Mouse (Mus musculus) lung, postnatal 0 days (tissue): ENCODE measurements around the gene Phex. TPM values are rescaled to one million over a fixed set of nuclear protein-coding genes. Genes with fewer than 3 reads are reported as not detected.

Experiments
- ATAC-seq: fragments of 200-750 bp; cut with Nextera tagmentation; 2 replicates; pipeline ENCODE4 v1.8.0; 2017; ENCODE audit warnings: moderate library complexity
- DNase-seq: peaks from one replicate; pipeline ENCODE4 v3.0.0-alpha.2; 2016; ENCODE audit warnings: low spot score
- H3K27ac ChIP-seq: fragments of 300-500 bp; sonication (generic); 2 replicates; pipeline ENCODE4 v1.5.1; 2014; ENCODE audit warnings: antibody characterized with exemption, mild to moderate bottlenecking, low read length, mixed read lengths
- H3K27me3 ChIP-seq: fragments of 300-500 bp; sonication (generic); replicated peaks from 2 replicates; pipeline ENCODE4 v1.6.1; 2014; ENCODE audit warnings: low read length, mixed read lengths; ENCODE audit not compliant: insufficient read depth
- H3K36me3 ChIP-seq: fragments of 300-500 bp; sonication (generic); 2 replicates; pipeline ENCODE4 v1.6.1; 2014; ENCODE audit warnings: low read length, mixed read lengths; ENCODE audit not compliant: insufficient read depth
- H3K4me1 ChIP-seq: fragments of 300-500 bp; sonication (generic); 2 replicates; pipeline ENCODE4 v1.6.1; 2014; ENCODE audit warnings: antibody characterized with exemption, low read depth, low read length, mixed read lengths; ENCODE audit not compliant: insufficient read depth
- H3K4me2 ChIP-seq: fragments of 300-500 bp; sonication (generic); replicated peaks from 2 replicates; pipeline ENCODE4 v1.6.1; 2014; ENCODE audit warnings: low read depth, mild to moderate bottlenecking, low read length, moderate library complexity, mixed read lengths
- H3K4me3 ChIP-seq: fragments of 300-500 bp; sonication (generic); 2 replicates; pipeline ENCODE4 v1.5.1; 2014; ENCODE audit warnings: low read depth, low read length
- H3K9ac ChIP-seq: fragments of 300-500 bp; sonication (generic); replicated peaks from 2 replicates; pipeline ENCODE4 v1.6.1; 2014; ENCODE audit warnings: low read depth, mild to moderate bottlenecking
- H3K9me3 ChIP-seq: fragments of 300-500 bp; sonication (generic); 2 replicates; pipeline ENCODE4 v1.6.1; 2016; ENCODE audit warnings: low read length, mixed read lengths
- CTCF ChIP-seq: IDR thresholded peaks from 2 replicates; pipeline ENCODE4 v1.5.1; 2016; ENCODE audit warnings: antibody characterized with exemption, mild to moderate bottlenecking
- EP300 ChIP-seq: IDR thresholded peaks from 2 replicates; pipeline ENCODE4 v1.6.1; 2016; ENCODE audit warnings: antibody characterized with exemption, mild to moderate bottlenecking, control low read depth
- WGBS: fragments of 180-500 bp; shearing (Covaris S2); extraction: QIAGEN DNeasy Blood & Tissue Kit; methylation state at CpG from one replicate; pipeline ENCODE4 v1.1.7; 2014; 5-methylcytosine and 5-hydroxymethylcytosine counted together
- polyA plus RNA-seq: library from polyadenylated mRNA; unstranded; fragments of >200 nt; fragmentation: Nextera tagmentation; extraction: Ambion mirVana; gene quantifications from 2 replicates; pipeline ENCODE4 v1.2.1, GENCODE M21; 2015

The Phex gene
- polyA plus RNA-seq, 1 experiment from 2014 or later, result 4.0 TPM

DNA sequence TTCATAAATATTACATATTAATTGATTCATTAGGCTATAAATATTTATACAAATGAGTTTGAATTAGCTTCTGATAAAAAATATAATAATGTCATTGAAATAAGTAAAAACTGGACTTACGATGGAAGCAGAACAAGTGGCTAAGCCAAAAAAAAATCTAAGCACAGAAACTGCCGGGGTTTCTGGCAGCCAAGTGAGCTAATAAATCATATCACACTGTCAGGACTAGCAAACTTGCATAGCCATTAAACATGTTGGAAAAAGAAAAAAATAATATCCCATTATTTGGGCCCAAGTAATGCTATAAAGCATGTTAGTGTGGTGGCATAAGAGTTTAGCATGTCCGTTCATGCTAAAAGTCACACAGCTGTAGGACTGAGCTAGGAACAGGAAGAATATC lies 87.4 kb downstream of the Phex start:
- DNase-seq, result no peak
- H3K4me3 ChIP-seq, result no peak overlapping the region
- H3K27me3 ChIP-seq, result no peaks in the 10 kb centered on the region
- TF ChIP-seq CTCF (no peak), EP300 (no peak)
- no peaks in the 10 kb centered on the region for H3K4me1 ChIP-seq
- no peak overlapping the region for H3K4me2 ChIP-seq
- H3K36me3 ChIP-seq, result no peaks in the 10 kb centered on the region
- no peak overlapping the region for H3K27ac ChIP-seq
- no peaks in the 10 kb centered on the region for H3K9me3 ChIP-seq
- H3K9ac ChIP-seq, result no peak overlapping the region
- WGBS, result 69% methylated on average over 3 of the region's 3 CpGs
- no peak for ATAC-seq

DNA sequence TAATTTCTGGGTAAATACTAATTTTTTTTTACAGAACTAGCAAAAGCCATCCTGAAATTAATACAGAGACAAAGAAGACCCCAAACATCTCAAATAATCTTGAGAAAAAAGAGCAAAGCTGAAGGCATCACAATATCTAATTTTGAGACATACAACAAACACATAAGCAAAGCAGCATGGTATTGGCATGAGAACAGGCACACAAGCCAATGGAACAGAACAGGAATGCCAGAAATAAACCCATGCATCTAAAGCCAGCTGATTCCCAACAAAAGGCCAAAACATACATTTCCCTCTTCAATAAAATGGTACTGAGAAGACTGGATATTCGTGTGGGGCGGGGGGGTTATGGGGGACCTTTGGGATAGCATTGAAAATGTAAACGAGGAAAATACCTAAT lies 90.7 kb downstream of the Phex start:
- TF ChIP-seq EP300 (no peak), CTCF (no peak)
- WGBS, result 83% methylated on average over 3 of the region's 3 CpGs
- DNase-seq (no peak), ATAC-seq (no peak)
- Histone ChIP-seq H3K4me3 (no peak overlapping the region), H3K27me3 (no peaks in the 10 kb centered on the region), H3K9me3 (no peaks in the 10 kb centered on the region), H3K9ac (no peak overlapping the region), H3K4me2 (no peak overlapping the region), H3K36me3 (no peaks in the 10 kb centered on the region), H3K27ac (no peak overlapping the region), H3K4me1 (no peaks in the 10 kb centered on the region)

DNA sequence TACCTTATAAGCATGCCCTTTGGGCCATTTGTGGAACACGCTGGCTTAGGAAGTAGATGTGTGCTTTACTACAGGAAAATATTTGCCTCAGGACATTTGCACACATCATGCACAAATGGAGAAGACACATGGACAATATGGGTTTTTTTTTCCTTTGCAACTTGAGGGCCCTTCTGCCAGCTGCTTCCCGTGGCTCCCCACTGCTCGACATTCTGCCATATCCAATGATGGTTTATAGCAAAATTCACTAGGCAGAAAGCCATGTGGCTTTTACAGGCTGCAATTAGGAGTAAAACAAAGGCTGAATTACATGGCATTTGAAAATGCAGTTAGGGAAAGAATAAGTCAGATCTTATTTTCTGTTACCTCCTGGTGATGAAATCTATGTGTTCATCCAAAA lies 104.8 kb downstream of the Phex start:
- Histone ChIP-seq H3K27me3 (no peaks in the 10 kb centered on the region), H3K36me3 (no peaks in the 10 kb centered on the region), H3K4me2 (no peak overlapping the region), H3K4me1 (no peaks in the 10 kb centered on the region), H3K27ac (no peak overlapping the region), H3K4me3 (no peak overlapping the region), H3K9ac (no peak overlapping the region), H3K9me3 (no peaks in the 10 kb centered on the region)
- no peak for ATAC-seq
- 75% methylated on average over 3 of the region's 3 CpGs for WGBS
- DNase-seq, result no peak
- TF ChIP-seq EP300, result no peak
- TF ChIP-seq CTCF, result no peak

DNA sequence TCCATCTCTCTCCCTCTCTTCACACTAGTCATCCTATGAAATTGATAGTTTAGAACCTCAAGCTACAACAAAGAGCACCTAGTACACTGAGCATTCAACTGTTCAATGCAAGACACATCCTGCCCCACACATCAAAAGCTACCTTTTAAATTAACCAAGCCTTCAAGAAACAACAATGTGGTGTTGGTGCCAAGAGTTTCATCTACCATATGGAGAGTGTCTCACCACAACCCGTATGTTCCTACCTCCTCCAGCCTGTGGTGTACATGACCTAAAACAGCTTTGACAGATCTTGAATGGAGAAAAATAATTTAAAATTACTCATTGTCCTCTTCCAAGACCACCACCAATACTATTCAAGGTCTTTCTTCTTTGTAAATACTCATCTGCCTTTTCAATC lies 106.9 kb downstream of the Phex start:
- H3K27me3 ChIP-seq, result no peaks in the 10 kb centered on the region
- no peak overlapping the region for H3K27ac ChIP-seq
- no peaks in the 10 kb centered on the region for H3K4me1 ChIP-seq
- H3K4me2 ChIP-seq, result no peak overlapping the region
- H3K9ac ChIP-seq, result no peak overlapping the region
- TF ChIP-seq CTCF (no peak), EP300 (no peak)
- no peaks in the 10 kb centered on the region for H3K36me3 ChIP-seq
- DNase-seq (no peak), ATAC-seq (no peak)
- H3K9me3 ChIP-seq, result no peaks in the 10 kb centered on the region
- 61% methylated on average over 1 of the region's 1 CpGs for WGBS
- no peak overlapping the region for H3K4me3 ChIP-seq

DNA sequence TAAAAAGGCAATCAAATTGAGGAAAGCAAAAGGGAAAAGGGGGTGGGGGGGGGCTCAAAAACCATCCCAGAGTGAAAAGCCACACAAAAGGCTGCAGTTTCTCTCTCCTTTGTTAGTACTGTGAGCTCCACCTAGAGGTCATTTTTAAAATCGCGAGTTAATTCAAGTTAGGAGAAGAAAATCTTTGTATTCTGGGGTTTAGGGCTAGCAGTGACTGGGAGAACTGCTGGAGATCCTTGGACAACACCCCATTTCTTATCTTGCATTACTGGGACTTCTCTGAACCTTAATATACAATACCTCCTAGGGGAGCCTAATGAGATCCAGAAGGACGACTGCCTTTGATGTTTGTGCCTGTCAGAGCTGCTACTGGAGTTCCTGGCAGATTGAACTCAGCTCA lies 107.7 kb downstream of the Phex start:
- ATAC-seq (no peak), DNase-seq (peak; percentile 27)
- Histone ChIP-seq H3K9me3 (no peaks in the 10 kb centered on the region), H3K4me1 (no peaks in the 10 kb centered on the region), H3K9ac (no peak overlapping the region), H3K4me3 (no peak overlapping the region), H3K27ac (no peak overlapping the region), H3K27me3 (no peaks in the 10 kb centered on the region), H3K36me3 (no peaks in the 10 kb centered on the region), H3K4me2 (no peak overlapping the region)
- TF ChIP-seq EP300 (no peak), CTCF (peak; percentile 55)
- WGBS, result 7% methylated on average over 3 of the region's 3 CpGs

DNA sequence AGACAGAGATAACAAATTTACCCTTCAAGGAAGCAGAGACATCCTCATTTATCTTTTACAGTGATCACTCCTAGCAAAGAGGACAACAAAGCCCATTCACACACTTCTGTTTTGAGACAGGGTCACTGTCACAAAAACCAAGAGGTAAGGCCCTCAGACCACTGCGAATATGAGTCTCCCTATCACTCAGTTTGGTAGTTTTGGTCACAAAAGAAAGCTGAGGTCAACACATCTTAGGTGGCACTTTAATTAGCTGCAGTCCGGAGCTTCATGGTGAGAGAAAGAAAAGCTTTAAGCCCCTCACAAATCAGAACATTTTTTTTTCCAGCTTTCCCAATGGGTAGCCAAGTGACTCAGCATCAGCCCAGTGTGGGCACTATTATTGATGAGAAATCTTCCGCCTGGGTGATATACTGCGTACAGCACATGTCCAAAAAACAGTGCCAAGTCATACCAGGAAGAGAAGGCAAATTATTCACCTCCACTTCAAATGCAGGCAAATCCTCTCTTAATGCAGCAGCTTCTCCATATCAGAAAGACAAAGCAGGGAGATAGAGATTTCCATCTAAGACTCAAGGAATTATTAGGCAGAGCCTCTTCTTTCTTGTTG lies 108.2 kb downstream of the Phex start:
- ATAC-seq, result no peak
- Histone ChIP-seq H3K27ac (no peak overlapping the region), H3K4me1 (no peaks in the 10 kb centered on the region), H3K4me2 (no peak overlapping the region), H3K27me3 (no peaks in the 10 kb centered on the region), H3K9me3 (no peaks in the 10 kb centered on the region), H3K36me3 (no peaks in the 10 kb centered on the region), H3K9ac (no peak overlapping the region), H3K4me3 (no peak overlapping the region)
- TF ChIP-seq CTCF, result no peak
- no peak for TF ChIP-seq EP300
- DNase-seq, result no peak
- WGBS, result 56% methylated on average over 4 of the region's 4 CpGs

DNA sequence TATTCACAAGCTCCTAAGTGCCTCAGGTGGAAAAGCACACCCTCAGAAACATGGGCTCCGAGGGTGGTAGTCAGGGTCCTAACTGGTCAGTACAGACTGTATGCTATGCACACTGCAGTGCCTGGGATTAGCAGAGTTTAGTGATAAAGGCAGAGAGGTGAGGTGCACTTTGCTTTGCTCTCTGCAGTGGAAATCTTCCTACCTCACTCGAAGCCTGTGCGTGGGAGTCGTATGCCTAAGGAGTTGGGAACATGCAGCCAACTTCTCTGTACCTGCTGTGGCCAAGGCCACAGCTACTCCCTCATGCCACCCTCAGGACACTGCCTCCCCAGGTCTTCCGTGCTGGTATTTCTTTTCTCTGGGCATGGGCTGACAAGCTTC lies 109.3 kb downstream of the Phex start:
- TF ChIP-seq CTCF (no peak), EP300 (no peak)
- Histone ChIP-seq H3K9ac (no peak overlapping the region), H3K27ac (no peak overlapping the region), H3K36me3 (no peaks in the 10 kb centered on the region), H3K4me3 (no peak overlapping the region), H3K4me2 (no peak overlapping the region), H3K9me3 (no peaks in the 10 kb centered on the region), H3K4me1 (no peaks in the 10 kb centered on the region), H3K27me3 (no peaks in the 10 kb centered on the region)
- WGBS, result 85% methylated on average over 5 of the region's 5 CpGs
- no peak for DNase-seq
- no peak for ATAC-seq
